Mouse (Mus musculus) testis, adult 2 months (tissue): ENCODE data around the gene Gm42906.

Source experiments
- CTCF ChIP-seq: fragments of 200-500 bp; IDR thresholded peaks from 2 replicates; pipeline ENCODE4 v1.5.1; 2012; ENCODE audit warnings: low read depth, mild to moderate bottlenecking, inconsistent platforms, low read length, moderate library complexity; ENCODE audit not compliant: control insufficient read depth, insufficient read depth, insufficient replicate concordance
- POLR2A ChIP-seq: fragments of 200-500 bp; IDR thresholded peaks from 2 replicates; pipeline ENCODE4 v1.6.1; 2012; ENCODE audit warnings: low read depth, mild to moderate bottlenecking, inconsistent platforms, low read length, moderate library complexity; ENCODE audit not compliant: control insufficient read depth

DNA sequence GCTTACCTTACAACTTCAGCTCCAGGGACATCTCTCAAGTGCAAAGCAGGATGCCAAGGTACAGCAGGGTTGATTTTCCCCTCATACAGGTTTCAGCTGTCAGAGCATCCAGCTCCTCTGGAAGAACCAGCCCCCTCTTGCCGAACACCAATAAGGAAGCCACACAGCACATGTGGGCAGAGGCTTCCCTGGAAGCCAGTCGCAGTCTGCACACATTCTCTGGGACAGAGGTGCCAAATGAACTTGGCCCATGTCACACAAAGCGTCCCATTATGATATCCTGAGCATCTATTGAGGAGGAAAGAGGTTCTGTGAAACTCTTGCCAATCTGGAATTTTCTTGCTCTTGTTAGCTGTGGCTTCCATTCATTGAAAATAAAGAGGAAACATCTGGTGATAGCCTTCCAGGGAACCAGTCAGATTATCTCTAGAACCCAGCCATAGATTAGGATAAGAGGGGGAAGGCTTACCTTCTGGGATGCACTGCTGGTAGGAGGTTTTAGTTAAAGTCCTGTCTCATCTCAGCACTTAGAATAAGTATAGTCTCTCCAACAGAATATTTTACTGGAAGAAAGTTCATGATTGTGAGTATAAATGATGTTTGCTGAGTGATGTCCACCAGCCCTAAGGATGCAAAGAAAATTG lies at the start of gene Gm42906:
- no peak for TF ChIP-seq CTCF
- TF ChIP-seq POLR2A, result no peak
